Mouse (Mus musculus): ENCODE measurements around the gene Prl6a1.

DNA sequence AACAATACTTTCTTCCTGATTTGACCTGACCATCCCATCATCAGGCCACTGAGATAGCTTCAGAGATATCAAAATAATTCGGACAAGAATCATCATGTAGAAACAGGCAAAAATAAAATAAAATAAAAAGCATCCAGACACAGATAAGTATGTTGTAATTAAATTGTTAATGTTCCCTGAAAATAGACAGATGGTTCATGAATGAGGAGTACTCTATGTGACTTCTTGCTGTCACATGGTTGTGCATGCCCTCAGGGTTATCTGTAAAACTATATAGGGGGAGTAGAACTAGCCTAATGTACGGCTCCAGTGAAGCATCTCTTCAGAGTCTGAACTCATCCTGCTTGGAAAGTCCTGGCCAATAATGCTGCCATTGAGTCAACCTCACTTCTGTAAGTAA is 32.9 kb downstream of the Prl6a1 start, which contains the start of gene Prl8a2:
- TF ChIP-seq CTCF (IDR thresholded peaks at IDR 0.05; ENCODE audit: control insufficient read depth, insufficient read depth, insufficient replicate concordance, low read depth, low read length) (no peak), POLR2A (IDR thresholded peaks at IDR 0.05; ENCODE audit: control insufficient read depth, low read depth, low read length) (no peak)

All from testis, adult 2 months (tissue).